Mouse (Mus musculus) ZHBTc4 (cell line): ENCODE data around the gene Spin1.

ENCODE experiments used
- DNase-seq: peaks from one replicate; pipeline ENCODE4 v3.0.0-alpha.2; 2011; ENCODE audit warnings: low read depth, low spot score

Gene Spin1

GRCm38 (mm10) chr13:51191416-51192140, 90.9 kb downstream of the Spin1 start:
- DNase-seq = peak; percentile 25

GRCm38 (mm10) chr13:51193893-51194292, 93.2 kb downstream of the Spin1 start:
- DNase-seq = no peak

- no peak for DNase-seq
Observed at GRCm38 (mm10) chr13:51197699-51198098, 97.0 kb downstream of the Spin1 start.

GRCm38 (mm10) chr13:51198186-51198585, 97.5 kb downstream of the Spin1 start:
- DNase-seq = no peak
